Mouse (Mus musculus) stomach, embryonic 14.5 days (tissue): ENCODE measurements around the gene Psma6. TPM values are rescaled to one million over a fixed set of nuclear protein-coding genes. Genes with fewer than 3 reads are reported as not detected.

Experiments
- ATAC-seq: fragments of 200-750 bp; cut with Nextera tagmentation; 2 replicates; pipeline ENCODE4 v1.8.0; 2017; ENCODE audit warnings: low read depth, moderate TSS enrichment; ENCODE audit not compliant: insufficient number of reproducible peaks, insufficient read depth, low FRiP score
- H3K27ac ChIP-seq: fragments of 300-500 bp; sonication (generic); 2 replicates; pipeline ENCODE4 v1.5.1; 2014; ENCODE audit warnings: mild to moderate bottlenecking, low read length, moderate library complexity, mixed read lengths
- H3K27me3 ChIP-seq: fragments of 300-500 bp; sonication (generic); 2 replicates; pipeline ENCODE4 v1.6.1; 2014; ENCODE audit warnings: low read length, control low read depth, mixed read lengths; ENCODE audit not compliant: control insufficient read depth, insufficient read depth
- H3K36me3 ChIP-seq: fragments of 300-500 bp; sonication (generic); 2 replicates; pipeline ENCODE4 v1.6.1; 2014; ENCODE audit warnings: mild to moderate bottlenecking, control low read depth, low read length, moderate library complexity, mixed read lengths; ENCODE audit not compliant: control insufficient read depth, insufficient read depth
- H3K4me1 ChIP-seq: fragments of 300-500 bp; sonication (generic); 2 replicates; pipeline ENCODE4 v1.6.1; 2014; ENCODE audit warnings: low read length, control low read depth, mixed read lengths; ENCODE audit not compliant: control insufficient read depth, insufficient read depth
- H3K4me2 ChIP-seq: fragments of 300-500 bp; sonication (generic); replicated peaks from 2 replicates; pipeline ENCODE4 v1.6.1; 2014; ENCODE audit warnings: low read depth, low read length, control low read depth
- H3K4me3 ChIP-seq: fragments of 300-500 bp; sonication (generic); 2 replicates; pipeline ENCODE4 v1.5.1; 2014; ENCODE audit warnings: low read depth, low read length, control low read depth
- H3K9ac ChIP-seq: fragments of 300-500 bp; sonication (generic); replicated peaks from 2 replicates; pipeline ENCODE4 v1.6.1; 2014; ENCODE audit warnings: low read depth, mild to moderate bottlenecking, control low read depth, low read length, moderate library complexity, mixed read lengths
- H3K9me3 ChIP-seq: fragments of 300-500 bp; sonication (generic); 2 replicates; pipeline ENCODE4 v1.6.1; 2016; ENCODE audit warnings: low read depth, low read length, control low read depth; ENCODE audit not compliant: control insufficient read depth
- WGBS: fragments of 180-500 bp; shearing (Covaris S2); extraction: QIAGEN DNeasy Blood & Tissue Kit; methylation state at CpG from one replicate; pipeline ENCODE4 v1.1.7; 2014; 5-methylcytosine and 5-hydroxymethylcytosine counted together
- polyA plus RNA-seq: library from polyadenylated mRNA; unstranded; fragments of >200 nt; fragmentation: Nextera tagmentation; extraction: Ambion mirVana; gene quantifications from 2 replicates; pipeline ENCODE4 v1.2.1, GENCODE M21; 2014

Psma6 gene
- polyA plus RNA-seq, 1 experiment from 2014 or later: 421 TPM

- H3K9me3 ChIP-seq: no peaks in the 10 kb centered on the region
- no peak overlapping the region for H3K27ac ChIP-seq
- H3K4me2 ChIP-seq: no peak overlapping the region
- no peaks in the 10 kb centered on the region for H3K36me3 ChIP-seq
- H3K27me3 ChIP-seq: no peaks in the 10 kb centered on the region
- H3K9ac ChIP-seq: no peak overlapping the region
- WGBS: 59% methylated on average over 13 of the region's 13 CpGs
- H3K4me1 ChIP-seq: peaks cover 18% of the 10 kb centered on the region
- H3K4me3 ChIP-seq: no peak overlapping the region
- peak; percentile 29; the same call in 1 of the 2 replicates for ATAC-seq
These were observed 53.3 kb downstream of the Psma6 start for GRCm38 (mm10) chr12:55437122-55437826.

DNA sequence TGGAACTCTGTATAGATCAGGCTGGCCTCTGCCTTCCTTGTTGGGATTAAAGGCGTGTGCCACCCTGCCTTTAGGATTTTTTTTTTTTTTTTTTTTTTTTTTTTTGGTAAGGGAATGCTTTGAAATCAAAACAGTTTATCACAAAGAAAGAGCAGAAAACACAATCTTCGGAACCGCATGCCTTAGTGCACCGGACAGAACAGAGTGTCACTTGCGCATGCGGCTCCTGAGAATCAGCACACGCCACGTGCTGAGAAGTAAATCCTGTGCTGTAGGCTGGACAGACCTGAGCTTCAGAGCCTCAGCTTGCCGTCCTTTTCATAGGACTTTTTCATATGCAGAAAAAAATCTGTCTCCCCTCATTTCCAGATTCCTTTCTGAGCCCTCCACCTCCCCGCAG, 54.0 kb downstream of the Psma6 start:
- no peak overlapping the region for H3K4me3 ChIP-seq
- no peaks in the 10 kb centered on the region for H3K36me3 ChIP-seq
- no peaks in the 10 kb centered on the region for H3K27me3 ChIP-seq
- H3K9ac ChIP-seq: no peak overlapping the region
- H3K4me1 ChIP-seq: peaks cover 22% of the 10 kb centered on the region
- no peaks in the 10 kb centered on the region for H3K9me3 ChIP-seq
- WGBS: 70% methylated on average over 10 of the region's 10 CpGs
- no peak overlapping the region for H3K4me2 ChIP-seq
- no peak for ATAC-seq
- H3K27ac ChIP-seq: peak overlapping the region; percentile 11; the same call in 1 of the 2 replicates

GRCm38 (mm10) chr12:55438611-55439137, 54.7 kb downstream of the Psma6 start:
- Histone ChIP-seq H3K9ac (no peak overlapping the region), H3K4me1 (peaks cover 28% of the 10 kb centered on the region), H3K4me2 (peak overlapping the region; percentile 18), H3K9me3 (no peaks in the 10 kb centered on the region), H3K36me3 (no peaks in the 10 kb centered on the region), H3K27me3 (no peaks in the 10 kb centered on the region), H3K27ac (peak overlapping the region; percentile 11; the same call in 1 of the 2 replicates), H3K4me3 (peak overlapping the region; percentile 1; the same call in 1 of the 2 replicates)
- ATAC-seq: 0 out of 2 replicates have a peak, but pooled peaks have one; percentile 26
- WGBS: 12% methylated on average over 11 of the region's 11 CpGs

GRCm38 (mm10) chr12:55440416-55440815, 56.4 kb downstream of the Psma6 start:
- no peak overlapping the region for H3K4me3 ChIP-seq
- H3K27ac ChIP-seq: no peak overlapping the region
- H3K36me3 ChIP-seq: no peaks in the 10 kb centered on the region
- WGBS: 73% methylated on average over 5 of the region's 5 CpGs
- no peak for ATAC-seq
- no peaks in the 10 kb centered on the region for H3K27me3 ChIP-seq
- peaks cover 32% of the 10 kb centered on the region for H3K4me1 ChIP-seq
- H3K9ac ChIP-seq: no peak overlapping the region
- no peak overlapping the region for H3K4me2 ChIP-seq
- H3K9me3 ChIP-seq: no peaks in the 10 kb centered on the region

- Histone ChIP-seq H3K9ac (no peak overlapping the region), H3K4me3 (no peak overlapping the region), H3K27ac (no peak overlapping the region), H3K36me3 (no peaks in the 10 kb centered on the region), H3K4me1 (peaks cover 34% of the 10 kb centered on the region), H3K9me3 (no peaks in the 10 kb centered on the region), H3K27me3 (no peaks in the 10 kb centered on the region), H3K4me2 (no peak overlapping the region)
- WGBS: 91% methylated on average over 1 of the region's 1 CpGs
- no peak for ATAC-seq
These were observed 58.2 kb downstream of the Psma6 start for GRCm38 (mm10) chr12:55442245-55442644.

GRCm38 (mm10) chr12:55442861-55443850, 59.1 kb downstream of the Psma6 start:
- Histone ChIP-seq H3K4me3 (no peak overlapping the region), H3K27ac (no peak overlapping the region), H3K9ac (no peak overlapping the region), H3K4me1 (peaks cover 30% of the 10 kb centered on the region), H3K9me3 (no peaks in the 10 kb centered on the region), H3K36me3 (no peaks in the 10 kb centered on the region), H3K4me2 (no peak overlapping the region), H3K27me3 (no peaks in the 10 kb centered on the region)
- WGBS: 47% methylated on average over 9 of the region's 9 CpGs
- 0 out of 2 replicates have a peak, but pooled peaks have one; percentile 21 for ATAC-seq

- no peak overlapping the region for H3K4me2 ChIP-seq
- no peaks in the 10 kb centered on the region for H3K27me3 ChIP-seq
- no peak overlapping the region for H3K4me3 ChIP-seq
- WGBS: 58% methylated on average over 4 of the region's 4 CpGs
- no peaks in the 10 kb centered on the region for H3K36me3 ChIP-seq
- H3K9me3 ChIP-seq: no peaks in the 10 kb centered on the region
- no peak for ATAC-seq
- H3K27ac ChIP-seq: no peak overlapping the region
- peaks cover 22% of the 10 kb centered on the region for H3K4me1 ChIP-seq
- no peak overlapping the region for H3K9ac ChIP-seq
These were observed 60.0 kb downstream of the Psma6 start for GRCm38 (mm10) chr12:55444031-55444451.

GRCm38 (mm10) chr12:55445583-55445982, 61.6 kb downstream of the Psma6 start:
- Histone ChIP-seq H3K36me3 (no peaks in the 10 kb centered on the region), H3K4me3 (no peak overlapping the region), H3K9me3 (no peaks in the 10 kb centered on the region), H3K27me3 (no peaks in the 10 kb centered on the region), H3K9ac (no peak overlapping the region), H3K27ac (no peak overlapping the region), H3K4me1 (peaks cover 26% of the 10 kb centered on the region), H3K4me2 (no peak overlapping the region)
- 80% methylated on average over 4 of the region's 4 CpGs for WGBS
- no peak for ATAC-seq
